Mouse (Mus musculus) hindbrain, embryonic 10.5 days (tissue): Measurements from ENCODE around the gene Ppm1m. TPM values are rescaled to one million over a fixed set of nuclear protein-coding genes. Genes with fewer than 3 reads are reported as not detected.
"Not testable (repeated sequence)": the region's sequence is repeated elsewhere in the genome, so short reads cannot be mapped to it uniquely, and the experiment has no call there.

Experiments
- DNase-seq: peaks from one replicate; pipeline ENCODE4 v3.0.0-alpha.2; 2017; ENCODE audit warnings: low spot score
- H3K27ac ChIP-seq: fragments of 300-500 bp; sonication (generic); 2 replicates; pipeline ENCODE4 v1.5.1; 2016; ENCODE audit warnings: mild to moderate bottlenecking, moderate library complexity
- H3K27me3 ChIP-seq: fragments of 300-500 bp; sonication (generic); 2 replicates; pipeline ENCODE4 v1.6.1; 2016; ENCODE audit warnings: mild to moderate bottlenecking; ENCODE audit not compliant: poor library complexity, insufficient read depth, severe bottlenecking
- H3K36me3 ChIP-seq: fragments of 300-500 bp; sonication (generic); 2 replicates; pipeline ENCODE4 v1.6.1; 2016; ENCODE audit warnings: mild to moderate bottlenecking, moderate library complexity
- H3K4me1 ChIP-seq: fragments of 300-500 bp; sonication (generic); replicated peaks from 2 replicates; pipeline ENCODE4 v1.6.1; 2016; ENCODE audit warnings: mild to moderate bottlenecking
- H3K4me3 ChIP-seq: fragments of 300-500 bp; sonication (generic); 2 replicates; pipeline ENCODE4 v1.5.1; 2016; ENCODE audit warnings: mild to moderate bottlenecking, moderate library complexity
- H3K9me3 ChIP-seq: fragments of 300-500 bp; sonication (generic); 2 replicates; pipeline ENCODE4 v1.6.1; 2016; ENCODE audit warnings: mild to moderate bottlenecking, moderate library complexity
- WGBS: fragments of 180-500 bp; shearing (Covaris S2); methylation state at CpG from one replicate; pipeline ENCODE4 v1.1.7; 2016; 5-methylcytosine and 5-hydroxymethylcytosine counted together
- polyA plus RNA-seq: library from polyadenylated mRNA; unstranded; fragments of >200 nt; fragmentation: Nextera tagmentation; extraction: Ambion mirVana; gene quantifications from 2 replicates; pipeline ENCODE4 v1.2.1, GENCODE M21; 2016

Ppm1m gene
- polyA plus RNA-seq, 1 experiment from 2014 or later, result 47.3 TPM

GRCm38 (mm10) chr9:106173363-106173762 lies 26.2 kb downstream of the Ppm1m start:
- Histone ChIP-seq H3K27me3 (no peaks in the 10 kb centered on the region), H3K36me3 (peaks cover 37% of the 10 kb centered on the region), H3K9me3 (no peaks in the 10 kb centered on the region), H3K4me3 (peak overlapping the region; percentile 83), H3K27ac (no peak overlapping the region), H3K4me1 (peaks cover 34% of the 10 kb centered on the region)
- 84% methylated on average over 2 of the region's 2 CpGs for WGBS
- no peak for DNase-seq

- 69% methylated on average over 3 of the region's 3 CpGs for WGBS
- no peak for DNase-seq
Observed at GRCm38 (mm10) chr9:106172527-106172926, 27.0 kb downstream of the Ppm1m start.

DNA sequence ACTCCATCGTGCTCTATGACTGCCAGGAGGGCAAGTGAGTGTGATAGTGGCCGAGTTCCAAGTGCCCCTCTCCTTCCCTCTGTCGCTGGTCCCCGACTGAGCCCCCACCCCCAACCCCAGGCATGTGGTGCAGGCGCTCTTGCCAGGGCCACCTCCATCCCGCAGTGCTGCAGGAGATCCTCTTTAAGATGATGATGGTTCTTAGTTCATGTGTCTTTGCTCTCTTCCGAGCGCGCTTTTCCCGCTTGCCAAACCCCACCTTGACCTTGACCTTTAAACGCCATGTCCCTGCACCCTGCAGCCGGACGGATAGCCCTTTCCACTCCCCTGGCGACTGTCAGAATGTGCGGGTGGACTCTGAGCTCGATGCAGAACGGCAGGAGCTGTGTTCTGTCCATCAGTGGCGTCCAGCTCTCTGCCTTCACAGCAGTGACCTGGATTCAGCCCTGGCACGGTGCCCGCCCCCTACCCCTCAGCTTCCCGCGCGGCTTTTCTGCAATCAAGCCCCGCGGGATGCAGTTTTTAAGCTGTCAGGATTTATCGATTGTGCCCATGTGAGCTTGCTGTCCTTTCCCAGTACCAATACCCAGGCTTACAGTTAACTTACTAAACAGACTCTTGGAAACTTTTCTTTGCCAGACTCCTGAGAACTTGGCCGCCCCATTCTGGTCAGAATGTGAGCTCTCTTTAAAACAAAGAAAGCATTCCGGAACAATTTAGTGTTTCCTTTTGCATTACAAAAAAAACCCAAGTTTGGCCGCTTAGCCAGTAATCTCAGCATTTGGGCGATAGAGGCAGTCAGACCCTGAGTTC lies 28.0 kb downstream of the Ppm1m start:
- DNase-seq, result peak; percentile 58
- under 1% methylated on average over 30 of the region's 30 CpGs for WGBS
- H3K4me1 ChIP-seq, result peaks cover 34% of the 10 kb centered on the region

More at GRCm38 (mm10) chr9:106172527-106172926, 27.0 kb downstream of the Ppm1m start:
- Histone ChIP-seq H3K27ac (no peak overlapping the region), H3K4me1 (peaks cover 34% of the 10 kb centered on the region), H3K4me3 (peak overlapping the region; percentile 83), H3K27me3 (no peaks in the 10 kb centered on the region), H3K36me3 (peaks cover 29% of the 10 kb centered on the region), H3K9me3 (no peaks in the 10 kb centered on the region)

GRCm38 (mm10) chr9:106170556-106171345 lies 28.8 kb downstream of the Ppm1m start, which contains the start of gene Wdr82:
Wdr82 (plus strand) TSS chr9:106170928.
- peaks cover 36% of the 10 kb centered on the region for H3K4me1 ChIP-seq
- H3K27ac ChIP-seq, result peak within 1 kb of the TSS; percentile 97
- H3K36me3 ChIP-seq, result peaks cover 11% of the 10 kb centered on the region; the same call in 1 of the 2 replicates
- H3K9me3 ChIP-seq, result no peaks in the 10 kb centered on the region
- WGBS, result under 1% methylated on average over 81 of the region's 81 CpGs
- no peaks in the 10 kb centered on the region for H3K27me3 ChIP-seq
- peak; percentile 94 for DNase-seq
- H3K4me3 ChIP-seq, result peak within 1 kb of the TSS; percentile 83

More for the DNA sequence above, 28.0 kb downstream of the Ppm1m start:
- Histone ChIP-seq H3K9me3 (no peaks in the 10 kb centered on the region), H3K27me3 (no peaks in the 10 kb centered on the region), H3K36me3 (peaks cover 19% of the 10 kb centered on the region), H3K4me3 (peak overlapping the region; percentile 83), H3K27ac (peak overlapping the region; percentile 97)

- Histone ChIP-seq H3K4me3 (peak overlapping the region; percentile 83), H3K36me3 (peaks cover 11% of the 10 kb centered on the region; the same call in 1 of the 2 replicates), H3K27me3 (no peaks in the 10 kb centered on the region), H3K4me1 (peaks cover 39% of the 10 kb centered on the region), H3K9me3 (no peaks in the 10 kb centered on the region), H3K27ac (no peak overlapping the region)
- DNase-seq, result no peak
- WGBS, result 39% methylated on average over 6 of the region's 6 CpGs
Observed at GRCm38 (mm10) chr9:106169917-106170316, 29.6 kb downstream of the Ppm1m start.

DNA sequence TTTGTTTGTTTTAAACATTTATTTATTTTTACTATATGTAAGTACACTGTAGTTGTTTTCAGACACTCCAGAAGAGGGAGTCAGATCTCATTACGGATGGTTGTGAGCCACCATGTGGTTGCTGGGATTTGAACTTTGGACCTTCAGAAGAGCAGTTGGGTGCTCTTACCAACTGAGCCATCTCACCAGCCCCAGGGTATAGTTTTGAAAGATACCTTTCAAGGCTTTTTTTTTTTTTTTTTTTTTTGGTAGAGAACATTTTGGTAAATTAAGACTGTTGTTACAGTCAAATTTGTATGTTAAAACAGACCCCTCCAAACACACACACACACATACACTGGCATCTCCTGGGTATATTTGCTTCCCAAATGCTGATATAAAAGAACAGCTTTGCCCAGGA lies 30.5 kb downstream of the Ppm1m start:
- not testable (repeated sequence) for H3K27ac ChIP-seq, DNase-seq, H3K9me3 ChIP-seq, H3K4me3 ChIP-seq, H3K36me3 ChIP-seq, H3K27me3 ChIP-seq
- peaks cover 31% of the 10 kb centered on the region for H3K4me1 ChIP-seq
- WGBS, result 73% methylated on average over 1 of the region's 1 CpGs

GRCm38 (mm10) chr9:106167703-106168102 lies 31.8 kb downstream of the Ppm1m start:
- Histone ChIP-seq H3K27ac (no peak overlapping the region), H3K36me3 (no peaks in the 10 kb centered on the region), H3K27me3 (no peaks in the 10 kb centered on the region), H3K9me3 (no peaks in the 10 kb centered on the region), H3K4me1 (peaks cover 18% of the 10 kb centered on the region), H3K4me3 (no peak overlapping the region)
- WGBS, result 35% methylated on average over 1 of the region's 1 CpGs
- no peak for DNase-seq

- H3K4me1 ChIP-seq, result peaks cover 14% of the 10 kb centered on the region
- no peaks in the 10 kb centered on the region for H3K27me3 ChIP-seq
- H3K27ac ChIP-seq, result no peak overlapping the region
- no peaks in the 10 kb centered on the region for H3K9me3 ChIP-seq
- no peak overlapping the region for H3K4me3 ChIP-seq
- WGBS, result 82% methylated on average over 3 of the region's 3 CpGs
- no peaks in the 10 kb centered on the region for H3K36me3 ChIP-seq
- DNase-seq, result no peak
Observed at GRCm38 (mm10) chr9:106167241-106167640, 32.3 kb downstream of the Ppm1m start.

DNA sequence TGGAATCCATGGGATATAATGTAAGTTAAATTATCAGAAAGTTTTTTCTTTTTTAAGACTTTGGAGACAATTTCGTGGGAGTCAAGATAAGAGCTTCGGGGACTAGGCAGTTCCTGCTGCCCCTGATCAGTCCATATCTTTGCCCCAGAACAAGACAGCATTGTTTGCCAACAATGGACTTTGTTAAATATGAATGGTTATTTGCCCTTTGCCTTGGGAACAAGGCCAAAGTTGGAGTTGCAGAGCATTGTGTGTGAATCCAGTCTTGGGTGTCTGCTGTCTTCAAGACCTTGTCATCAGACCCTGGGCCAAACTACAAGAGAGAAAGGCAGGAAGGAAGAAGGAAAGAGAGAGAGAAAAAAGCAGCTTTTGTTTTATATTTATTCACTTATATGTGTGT lies 32.8 kb downstream of the Ppm1m start:
- DNase-seq, result no peak
- H3K4me1 ChIP-seq, result peaks cover 13% of the 10 kb centered on the region
- H3K4me3 ChIP-seq, result no peak overlapping the region
- H3K9me3 ChIP-seq, result no peaks in the 10 kb centered on the region
- no peaks in the 10 kb centered on the region for H3K36me3 ChIP-seq
- 73% methylated on average over 2 of the region's 2 CpGs for WGBS
- H3K27ac ChIP-seq, result no peak overlapping the region
- no peaks in the 10 kb centered on the region for H3K27me3 ChIP-seq

DNA sequence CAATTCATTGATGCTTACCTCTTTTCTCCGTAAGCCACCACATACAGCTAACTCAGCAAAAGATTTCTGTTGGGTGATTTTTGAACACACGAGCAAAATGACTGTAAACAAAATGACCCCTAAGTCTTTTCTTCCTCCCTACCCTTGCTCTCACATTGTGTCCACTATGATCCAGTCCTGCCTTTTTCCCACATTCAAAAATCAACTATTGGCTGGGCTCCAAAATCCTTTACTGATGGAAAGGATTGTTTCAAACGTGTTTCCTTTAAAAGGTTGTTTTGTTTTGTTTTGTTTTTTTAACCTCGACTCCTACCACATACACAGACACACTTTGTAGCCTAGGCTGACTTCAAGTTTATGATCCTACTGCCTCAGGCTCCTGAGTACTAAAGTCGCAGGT lies 39.1 kb downstream of the Ppm1m start:
- peaks cover 29% of the 10 kb centered on the region for H3K4me1 ChIP-seq
- 51% methylated on average over 5 of the region's 5 CpGs for WGBS
- no peaks in the 10 kb centered on the region for H3K27me3 ChIP-seq
- DNase-seq, result no peak
- peak overlapping the region; percentile 98 for H3K27ac ChIP-seq
- H3K36me3 ChIP-seq, result no peaks in the 10 kb centered on the region
- H3K4me3 ChIP-seq, result peak overlapping the region; percentile 69
- H3K9me3 ChIP-seq, result no peaks in the 10 kb centered on the region

- H3K36me3 ChIP-seq, result 0 out of 2 replicates have a peak, but pooled peaks cover under 1% of the 10 kb centered on the region
Observed at GRCm38 (mm10) chr9:106159784-106160301, 39.7 kb downstream of the Ppm1m start.

DNA sequence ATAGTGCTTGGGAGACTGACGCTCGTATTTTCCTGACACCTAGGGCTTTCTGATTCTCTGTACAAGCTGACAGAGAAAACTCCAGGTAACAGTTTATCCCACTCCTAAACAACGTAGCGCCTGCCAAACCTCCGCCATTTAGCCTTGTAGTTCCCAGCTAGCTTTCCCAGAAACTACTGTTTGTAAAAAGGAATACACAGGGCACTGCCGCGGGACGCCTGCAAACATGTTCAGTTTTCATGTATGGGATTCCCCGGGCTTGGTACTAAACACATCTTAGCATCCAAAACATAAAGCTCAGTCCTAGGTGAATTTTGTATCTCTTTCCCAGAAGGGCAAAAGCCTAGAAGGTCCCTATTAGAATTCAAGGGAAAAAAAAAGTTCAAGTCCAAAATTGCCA lies 40.3 kb downstream of the Ppm1m start:
- peaks cover 31% of the 10 kb centered on the region for H3K4me1 ChIP-seq
- no peaks in the 10 kb centered on the region for H3K9me3 ChIP-seq
- WGBS, result 87% methylated on average over 9 of the region's 9 CpGs
- no peak for DNase-seq
- peak overlapping the region; percentile 69 for H3K4me3 ChIP-seq
- H3K27me3 ChIP-seq, result no peaks in the 10 kb centered on the region
- no peak overlapping the region; the same call in 1 of the 2 replicates for H3K27ac ChIP-seq
- H3K36me3 ChIP-seq, result peaks cover 7% of the 10 kb centered on the region

More at GRCm38 (mm10) chr9:106159784-106160301, 39.7 kb downstream of the Ppm1m start:
- peak; percentile 92 for DNase-seq
- Histone ChIP-seq H3K27ac (peak overlapping the region; percentile 98), H3K27me3 (no peaks in the 10 kb centered on the region), H3K4me1 (peaks cover 31% of the 10 kb centered on the region), H3K9me3 (no peaks in the 10 kb centered on the region), H3K4me3 (peak overlapping the region; percentile 69)
- WGBS, result 2% methylated on average over 24 of the region's 24 CpGs
